Mouse (Mus musculus): ENCODE measurements around the gene Arntl2.

- no peak for TF ChIP-seq CTCF (IDR thresholded peaks at IDR 0.05; ENCODE audit: extremely low read depth, insufficient read depth, low read length)
- no peak for TF ChIP-seq POLR2A (IDR thresholded peaks at IDR 0.05; ENCODE audit: extremely low read depth, insufficient read depth, low read length)
Observed at GRCm38 (mm10) chr6:146871975-146872374, 76.1 kb downstream of the Arntl2 start.

Measured in cortical plate, adult 2 months (tissue).